Mouse (Mus musculus): ENCODE results near the gene Myo3b. TPM values are rescaled to one million over a fixed set of nuclear protein-coding genes. Genes with fewer than 3 reads are reported as not detected.

The Myo3b gene
- total RNA-seq, 2 experiments from 2014 or later = 1.2 to 1.3 TPM

- DNase-seq (ENCODE audit: low spot score in 2 of 2) = no peak
Measured at GRCm38 (mm10) chr2:70065729-70066300, 26.9 kb downstream of the Myo3b start.

- no peak for DNase-seq (ENCODE audit: low spot score in 2 of 2)
Measured at GRCm38 (mm10) chr2:70066338-70067022, 27.6 kb downstream of the Myo3b start.

DNA sequence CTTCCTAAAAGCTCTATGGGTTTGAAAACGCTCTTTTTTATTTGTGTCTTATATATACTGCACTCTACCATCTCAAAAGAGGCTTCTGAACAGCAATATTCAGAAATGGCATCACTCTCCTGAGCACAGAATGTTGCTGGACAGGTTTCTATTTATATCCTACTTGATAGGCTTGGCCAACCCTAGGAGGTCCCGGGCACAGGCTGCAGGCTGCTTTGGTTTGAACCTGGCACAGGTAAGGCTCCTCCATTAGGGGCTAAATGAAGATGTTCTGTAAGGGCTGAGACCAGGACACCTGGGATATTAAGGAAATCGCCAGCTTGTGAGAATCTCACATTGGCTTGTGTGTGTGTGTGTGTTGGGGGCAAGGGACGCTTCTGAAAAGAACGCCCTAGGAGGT lies 30.9 kb downstream of the Myo3b start:
- no peak for DNase-seq (ENCODE audit: low spot score in 2 of 2)

GRCm38 (mm10) chr2:70083444-70084020 lies 44.6 kb downstream of the Myo3b start:
- DNase-seq (ENCODE audit: low spot score in 2 of 2) = no peak

- no peak for DNase-seq (ENCODE audit: low spot score in 2 of 2)
Measured at GRCm38 (mm10) chr2:70091261-70091660, 52.3 kb downstream of the Myo3b start.

DNA sequence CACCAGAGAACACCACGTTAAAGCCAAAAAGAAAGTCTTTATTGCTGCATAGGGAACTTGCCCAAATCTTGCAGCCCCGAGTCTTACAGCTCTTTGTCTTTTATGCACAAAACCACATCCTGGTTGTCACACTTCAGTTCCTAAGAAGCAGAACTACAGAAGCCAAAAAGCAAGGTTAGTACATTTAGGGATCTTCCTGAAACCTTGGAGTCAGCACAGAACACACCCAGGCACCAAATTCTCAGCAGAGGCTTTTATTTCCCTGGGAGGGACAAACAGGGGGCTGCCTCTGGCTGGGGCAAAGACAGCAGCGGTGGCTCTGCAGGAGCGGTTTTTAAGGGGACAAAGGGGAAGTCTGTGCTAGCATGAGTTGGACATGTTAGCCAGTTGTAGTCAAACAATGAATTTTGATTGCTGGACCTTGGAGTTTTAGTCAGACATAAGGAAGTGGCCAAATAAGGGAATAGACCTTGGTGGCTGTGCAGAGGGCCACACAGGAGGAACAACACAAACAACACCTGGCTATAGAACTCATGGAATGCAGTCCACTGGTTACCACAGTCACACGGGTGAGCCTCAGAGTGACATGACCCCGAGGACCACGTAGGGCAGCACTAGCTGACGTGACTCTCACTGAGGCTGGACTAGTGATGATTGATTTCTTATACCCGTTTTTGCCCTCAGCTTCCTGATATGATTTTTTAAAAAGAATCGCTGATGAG lies 53.0 kb downstream of the Myo3b start:
- DNase-seq (ENCODE audit: low spot score in 2 of 2) = no peak

DNA sequence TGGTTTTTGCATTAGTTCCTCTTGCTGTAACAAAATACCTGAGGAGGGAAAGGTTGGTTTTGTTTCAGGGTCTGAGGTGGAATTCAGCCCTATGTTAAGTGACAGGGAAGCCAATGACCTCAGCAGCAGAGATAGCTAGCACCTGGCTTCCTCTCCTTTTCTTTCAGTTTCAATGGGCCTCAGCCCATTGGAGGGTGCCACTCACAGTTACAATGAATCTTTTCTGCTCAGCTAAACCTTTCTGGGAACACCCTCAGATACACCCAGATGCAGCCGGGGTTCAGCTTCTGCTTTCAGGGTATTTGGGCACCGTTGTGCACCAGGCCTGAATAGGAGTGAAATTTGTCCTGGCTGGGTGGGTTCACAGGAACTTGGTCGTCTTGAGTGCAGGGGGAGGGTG lies 53.7 kb downstream of the Myo3b start:
- DNase-seq (ENCODE audit: low spot score in 2 of 2) = no peak

GRCm38 (mm10) chr2:70094446-70094845 lies 55.5 kb downstream of the Myo3b start:
- DNase-seq (ENCODE audit: low spot score in 2 of 2) = no peak

- peak; percentile 45 to 66 for DNase-seq (ENCODE audit: low spot score in 2 of 2)
Measured at GRCm38 (mm10) chr2:70097229-70098095, 58.5 kb downstream of the Myo3b start.

GRCm38 (mm10) chr2:70099459-70099858 lies 60.5 kb downstream of the Myo3b start:
- DNase-seq (ENCODE audit: low spot score in 2 of 2) = no peak

- no peak for DNase-seq (ENCODE audit: low spot score in 2 of 2)
Measured at GRCm38 (mm10) chr2:70105286-70106030, 66.5 kb downstream of the Myo3b start.

GRCm38 (mm10) chr2:70109010-70109409 lies 70.1 kb downstream of the Myo3b start:
- DNase-seq (ENCODE audit: low spot score in 2 of 2) = no peak

- peak in 1 of 2 experiments; percentile 42 for DNase-seq (ENCODE audit: low spot score in 2 of 2)
Measured at GRCm38 (mm10) chr2:70113798-70114782, 75.2 kb downstream of the Myo3b start.

DNA sequence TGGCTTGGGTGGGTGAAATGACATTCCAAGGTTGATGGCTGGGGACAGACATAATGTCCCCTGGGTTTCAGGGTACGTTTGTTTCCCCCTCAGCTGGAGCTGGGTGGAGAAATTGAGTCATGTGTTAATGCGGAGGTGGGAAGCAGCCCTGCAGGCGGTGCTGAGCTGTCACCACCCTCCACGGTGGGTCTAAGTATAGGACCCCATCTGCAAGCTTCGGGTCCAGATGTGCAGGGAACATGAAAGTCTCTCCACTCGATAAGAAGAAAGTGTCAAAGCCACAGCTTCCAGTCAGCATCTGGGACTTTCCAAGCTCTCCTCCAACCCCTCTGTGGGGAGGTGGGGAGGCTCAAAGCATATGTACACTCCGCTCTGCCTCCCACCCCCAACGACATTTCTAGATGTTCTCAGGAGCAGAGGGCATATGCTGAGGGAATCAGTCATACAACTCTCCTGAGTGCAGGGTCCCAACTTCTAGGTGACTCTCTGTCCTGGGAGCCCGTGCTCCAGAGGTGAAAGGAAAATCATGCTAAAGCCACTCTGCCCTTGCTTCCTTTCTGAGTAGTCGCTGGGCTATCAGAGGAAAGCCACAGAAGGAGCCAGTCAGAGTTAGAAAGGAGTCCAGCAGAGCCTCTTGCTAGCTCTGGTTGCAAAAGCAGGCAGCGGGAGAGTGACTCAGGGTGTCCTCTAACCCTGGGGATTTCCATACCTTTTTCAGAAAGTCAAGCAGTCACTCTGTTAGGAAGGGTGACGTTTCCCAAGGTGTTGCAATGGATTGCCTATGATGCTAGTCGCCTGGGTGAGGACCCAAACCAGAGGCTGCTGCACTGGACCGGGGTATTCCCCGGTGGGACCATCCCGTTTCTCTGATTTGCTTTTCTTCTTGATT lies 79.7 kb downstream of the Myo3b start:
- no peak for DNase-seq (ENCODE audit: low spot score in 2 of 2)

GRCm38 (mm10) chr2:70119265-70119663 lies 80.3 kb downstream of the Myo3b start:
- no peak for DNase-seq (ENCODE audit: low spot score in 2 of 2)

DNA sequence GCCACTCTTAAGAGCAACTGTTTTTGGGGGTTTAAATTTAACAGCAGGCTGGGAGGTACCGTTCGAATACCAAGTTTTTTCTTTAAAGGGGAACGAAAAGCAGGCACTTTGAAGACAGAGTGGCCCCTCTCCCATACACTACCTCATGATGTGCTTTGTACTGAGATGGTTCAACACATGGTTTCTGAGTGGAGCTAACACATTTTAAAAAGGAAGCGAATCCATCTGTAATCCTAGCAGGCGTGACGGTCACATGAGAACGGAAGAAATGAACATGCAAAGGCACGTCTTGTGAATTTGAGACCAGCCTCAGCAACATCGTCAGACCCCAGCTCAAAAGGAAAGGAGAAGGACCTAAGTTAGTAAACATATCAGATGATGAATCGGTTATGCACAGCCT lies 87.4 kb downstream of the Myo3b start:
- no peak for DNase-seq (ENCODE audit: low spot score in 2 of 2)

DNA sequence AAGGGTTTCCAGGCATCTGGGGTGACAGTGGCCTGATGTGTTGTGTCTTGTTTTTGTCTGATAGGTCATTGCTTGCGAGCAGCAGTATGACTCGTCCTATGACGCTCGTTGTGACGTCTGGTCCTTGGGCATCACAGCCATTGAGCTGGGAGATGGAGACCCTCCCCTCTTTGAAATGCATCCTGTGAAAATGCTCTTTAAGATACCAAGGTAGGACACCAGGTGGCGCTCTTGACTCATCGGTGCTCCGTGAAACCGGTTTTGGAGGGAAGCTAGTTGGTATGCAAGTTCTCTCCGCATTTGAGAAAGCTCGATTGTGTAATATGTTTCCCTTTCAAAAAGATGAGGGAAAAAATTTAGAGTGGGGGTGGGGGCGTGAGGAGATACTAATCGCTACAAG lies 87.9 kb downstream of the Myo3b start:
- peak; percentile 95 to 97 for DNase-seq (ENCODE audit: low spot score in 2 of 2)
